Mouse (Mus musculus) gastrocnemius, adult 2 months (tissue): Measurements from ENCODE around the gene Ptges3l. TPM values are rescaled to one million over a fixed set of nuclear protein-coding genes. Genes with fewer than 3 reads are reported as not detected.
"Not testable (repeated sequence)": the region's sequence is repeated elsewhere in the genome, so short reads cannot be mapped to it uniquely, and the experiment has no call there.

Experiments
- DNase-seq: peaks from one replicate; pipeline ENCODE4 v3.0.0; 2022
- H3K27ac ChIP-seq: fragments of 200-600 bp; 2 replicates; pipeline ENCODE4 v1.8.1; 2022; ENCODE audit warnings: mild to moderate bottlenecking
- H3K4me3 ChIP-seq: fragments of 200-600 bp; 2 replicates; pipeline ENCODE4 v1.8.1; 2022; ENCODE audit warnings: mild to moderate bottlenecking, moderate library complexity
- CTCF ChIP-seq: fragments of 200-600 bp; IDR thresholded peaks from 2 replicates; pipeline ENCODE4 v1.8.1; 2022; ENCODE audit warnings: antibody characterized with exemption, mild to moderate bottlenecking, moderate library complexity
- intact Hi-C: fragments of 180-260 bp; cut with DNase I; formaldehyde crosslinking; loops from one replicate; pipeline ENCODE4 v1.15.1; 2025
- microRNA-seq: library from miRNA; unstranded; fragments of <30 nt; microRNA quantifications from one replicate; pipeline ENCODE4 v1.2.0, GENCODE M21; 2021
- total RNA-seq, 2 experiments: library from RNA; stranded (reverse); gene quantifications; 2 replicates each; pipeline ENCODE4 v1.2.3; 2021

The Ptges3l gene
- total RNA-seq, 2 experiments from 2014 or later = 82.0 to 90.7 TPM

- no peak for DNase-seq
- H3K27ac ChIP-seq = no peak overlapping the region
- H3K4me3 ChIP-seq = no peak overlapping the region
- TF ChIP-seq CTCF = no peak
- intact Hi-C loops = no loop called here
Measured at GRCm38 (mm10) chr11:101381817-101382216, 43.3 kb downstream of the Ptges3l start.

DNA sequence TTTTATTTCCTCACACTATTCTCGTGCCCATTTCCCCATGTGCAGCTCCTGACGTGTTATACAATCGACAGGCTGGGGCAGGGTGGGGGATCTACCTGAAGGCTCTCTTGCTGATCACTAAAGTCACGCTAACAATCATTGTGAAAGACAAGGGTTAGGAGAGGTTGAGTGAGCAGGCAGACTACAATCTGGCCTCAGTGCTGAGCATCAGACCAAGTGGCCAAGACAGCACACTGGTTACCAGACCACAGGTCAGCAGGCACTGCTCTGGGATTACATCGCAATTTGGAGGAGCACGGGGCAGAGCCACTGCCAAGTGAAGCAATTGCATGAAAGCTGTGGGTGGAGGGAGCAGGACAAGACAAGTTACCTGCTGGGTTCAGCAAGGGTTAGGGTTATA lies 46.2 kb downstream of the Ptges3l start:
- no peak overlapping the region for H3K4me3 ChIP-seq
- no peak overlapping the region for H3K27ac ChIP-seq
- TF ChIP-seq CTCF = no peak
- intact Hi-C loops = no loop called here
- no peak for DNase-seq

DNA sequence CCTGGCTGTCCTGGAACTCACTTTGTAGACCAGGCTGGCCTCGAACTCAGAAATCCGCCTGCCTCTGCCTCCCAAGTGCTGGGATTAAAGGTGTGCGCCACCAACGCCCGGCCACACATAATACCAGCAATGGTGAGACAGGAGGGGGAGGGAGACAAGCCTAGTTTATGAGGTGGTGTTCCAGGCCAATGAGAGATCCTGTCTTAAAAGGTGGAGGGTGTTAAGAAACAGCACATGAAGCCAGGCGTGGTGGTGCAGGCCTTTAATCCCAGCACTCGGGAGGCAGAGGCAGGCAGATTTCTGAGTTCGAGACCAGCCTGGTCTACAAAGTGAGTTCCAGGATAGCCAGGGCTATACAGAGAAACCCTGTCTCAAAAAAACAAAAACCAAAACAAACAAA lies 46.9 kb downstream of the Ptges3l start:
- DNase-seq, H3K4me3 ChIP-seq, H3K27ac ChIP-seq, intact Hi-C loops: not testable (repeated sequence)

GRCm38 (mm10) chr11:101374421-101374938 lies 50.7 kb downstream of the Ptges3l start:
- Histone ChIP-seq H3K4me3 (no peak overlapping the region), H3K27ac (no peak overlapping the region)
- DNase-seq = no peak
- intact Hi-C loops = no loop called here
- no peak for TF ChIP-seq CTCF

- Histone ChIP-seq H3K4me3 (no peak overlapping the region), H3K27ac (no peak overlapping the region)
- no peak for DNase-seq
- TF ChIP-seq CTCF = no peak
- intact Hi-C loops = no loop called here
Measured at GRCm38 (mm10) chr11:101370141-101370540, 55.0 kb downstream of the Ptges3l start.

Small RNA genes within 50 kb of the gene (microRNA-seq; reads per million reads assigned to microRNA genes)
- gene Mir6929 = 4.3 reads per million

Other genes starting within 250 kb of the Ptges3l start
- gene Ccr10, start 249.9 kb downstream of the Ptges3l start, total RNA-seq = not detected
- 10 to 100 TPM; 25.9 to 26.3 TPM for gene Ezh1, start 198.9 kb downstream of the Ptges3l start, total RNA-seq
- 10 to 100 TPM; 34.8 to 37.0 TPM for gene Ramp2, start 179.3 kb downstream of the Ptges3l start, total RNA-seq
- gene Vps25, start 171.6 kb downstream of the Ptges3l start, total RNA-seq = 10 to 100 TPM; 40.2 to 53.4 TPM
- gene Wnk4, start 164.8 kb downstream of the Ptges3l start, total RNA-seq = under 1 TPM; 0.08 to 0.22 TPM
- gene Cntd1, start 146.3 kb downstream of the Ptges3l start, total RNA-seq = under 1 TPM; 0.20 to 0.36 TPM
- gene Coa3, start 146.2 kb downstream of the Ptges3l start, total RNA-seq = 10 to 100 TPM; 63.0 to 87.7 TPM
- gene Becn1, start 123.0 kb downstream of the Ptges3l start, total RNA-seq = 10 to 100 TPM; 79.6 to 85.8 TPM
- gene Psme3, start 109.1 kb downstream of the Ptges3l start, total RNA-seq = 10 to 100 TPM; 70.0 to 71.6 TPM
- gene Aoc2, start 100.3 kb downstream of the Ptges3l start, total RNA-seq = 1 to 10 TPM in 1 of 2 experiments, under 1 TPM in 1; 0.64 to 1.4 TPM
- 1 to 10 TPM; 4.0 to 6.1 TPM for gene Aoc3, start 94.7 kb downstream of the Ptges3l start, total RNA-seq
- gene G6pc, start 57.8 kb downstream of the Ptges3l start, total RNA-seq = not detected
- 10 to 100 TPM; 17.1 to 24.9 TPM for gene Aarsd1, start 7.7 kb downstream of the Ptges3l start, total RNA-seq
- 1 to 10 TPM; 7.9 to 8.4 TPM for gene Gm27029, start 537 bp downstream of the Ptges3l start, total RNA-seq
- 1 to 10 TPM; 7.3 to 8.8 TPM for gene Rundc1, start 248 bp downstream of the Ptges3l start, total RNA-seq
- 10 to 100 TPM; 31.9 to 49.4 TPM for gene Rpl27, start 17.0 kb upstream of the Ptges3l start, total RNA-seq
- 10 to 100 TPM in 1 of 2 experiments, 1 to 10 TPM in 1; 8.6 to 14.3 TPM for gene Ifi35, start 23.1 kb upstream of the Ptges3l start, total RNA-seq
- 1 to 10 TPM; 3.3 to 3.5 TPM for gene Rnd2, start 39.7 kb upstream of the Ptges3l start, total RNA-seq
- gene Vat1, start 40.9 kb upstream of the Ptges3l start, total RNA-seq = 10 to 100 TPM; 10.0 to 14.5 TPM
- gene Brca1, start 126.6 kb upstream of the Ptges3l start, total RNA-seq = under 1 TPM; 0.03 to 0.31 TPM
- gene Nbr1, start 126.8 kb upstream of the Ptges3l start, total RNA-seq = 10 to 100 TPM; 65.3 to 65.6 TPM
- gene Tmem106a, start 156.9 kb upstream of the Ptges3l start, total RNA-seq = 1 to 10 TPM; 1.0 to 2.6 TPM
- not detected for gene Gm11634, start 173.9 kb upstream of the Ptges3l start, total RNA-seq
- 10 to 100 TPM; 24.2 to 27.4 TPM for gene Rdm1, start 201.9 kb upstream of the Ptges3l start, total RNA-seq
- 10 to 100 TPM in 1 of 2 experiments, 1 to 10 TPM in 1; 6.7 to 13.1 TPM for gene Arl4d, start 240.2 kb upstream of the Ptges3l start, total RNA-seq